Mouse (Mus musculus) heart, postnatal 0 days (tissue): ENCODE results near the gene Cep57l1.

Source experiments
- CTCF ChIP-seq: IDR thresholded peaks from 2 replicates; pipeline ENCODE4 v1.5.1; 2016; ENCODE audit warnings: antibody characterized with exemption, control low read depth, low read depth
- EP300 ChIP-seq: IDR thresholded peaks from 2 replicates; pipeline ENCODE4 v1.6.1; 2016; ENCODE audit warnings: antibody characterized with exemption, low read depth

- no peak for TF ChIP-seq CTCF
- no peak for TF ChIP-seq EP300
These were observed 42.4 kb downstream of the Cep57l1 start for GRCm38 (mm10) chr10:41767254-41767653.
